Mouse (Mus musculus) CH12.LX (cell line): ENCODE results near the gene Ddx31.

Source experiments
- CHD2 ChIP-seq: IDR thresholded peaks from 2 replicates; pipeline ENCODE4 v1.6.1; 2011; ENCODE audit warnings: low read length, improper control_type of control experiment
- CTCF ChIP-seq, 2 experiments: IDR thresholded peaks in 1 of 2; conservative IDR thresholded peaks in 1 of 2; 2 replicates each; pipeline ENCODE4 v1.5.1; 2011 to 2012; ENCODE audit warnings: low read depth in 2 of 2, low read length in 2 of 2, improper control_type of control experiment in 1 of 2, inconsistent platforms in 1 of 2, mild to moderate bottlenecking in 1 of 2, moderate library complexity in 1 of 2

GRCm38 (mm10) chr2:28930571-28930970 lies 90.4 kb downstream of the Ddx31 start:
- TF ChIP-seq CTCF (conservative IDR thresholded peaks at IDR 0.05 in 1 of 2, IDR thresholded peaks at IDR 0.05 in 1 of 2; ENCODE audit: low read depth in 2 of 2, low read length in 2 of 2): peak; percentile 38 to 46; a peak in 3 of 4 replicates
- no peak for TF ChIP-seq CHD2
